Mouse (Mus musculus): Measurements from ENCODE around the gene Grm4.
A peak's percentile ranks its signal among the peaks of the same experiment; 100 is the strongest.

The Grm4 gene

DNA sequence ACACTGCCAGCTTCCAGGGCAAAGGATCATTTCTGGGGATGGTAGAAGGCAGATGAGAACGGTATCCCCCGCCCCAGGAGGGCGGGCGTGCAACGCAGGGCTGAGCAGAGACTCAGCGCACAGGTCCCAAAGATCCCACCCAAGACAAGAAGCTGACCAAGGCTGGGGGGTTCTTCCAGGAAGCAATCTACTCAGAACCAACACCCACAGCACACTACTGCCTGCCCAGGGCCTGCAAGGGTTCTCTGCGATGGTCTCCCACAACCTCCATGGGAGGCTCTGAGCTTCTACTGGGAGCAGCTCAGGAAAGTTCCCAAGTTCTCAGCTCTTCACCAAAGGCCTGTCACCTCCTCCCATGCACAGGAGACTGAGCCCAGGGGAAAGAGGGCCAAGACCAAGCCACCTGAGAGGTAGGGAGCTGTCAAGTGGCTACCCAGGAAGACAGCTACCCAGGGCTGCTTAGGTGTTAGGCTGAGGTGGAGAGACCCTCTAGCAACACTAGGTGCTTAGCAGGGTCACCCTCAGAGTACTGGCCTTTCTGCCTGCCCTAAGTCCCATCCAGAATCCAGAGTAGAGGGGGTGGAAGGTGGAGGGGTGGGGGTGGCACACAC lies 10.0 kb downstream of the Grm4 start:
- DNase-seq, result peak; percentile 57

DNA sequence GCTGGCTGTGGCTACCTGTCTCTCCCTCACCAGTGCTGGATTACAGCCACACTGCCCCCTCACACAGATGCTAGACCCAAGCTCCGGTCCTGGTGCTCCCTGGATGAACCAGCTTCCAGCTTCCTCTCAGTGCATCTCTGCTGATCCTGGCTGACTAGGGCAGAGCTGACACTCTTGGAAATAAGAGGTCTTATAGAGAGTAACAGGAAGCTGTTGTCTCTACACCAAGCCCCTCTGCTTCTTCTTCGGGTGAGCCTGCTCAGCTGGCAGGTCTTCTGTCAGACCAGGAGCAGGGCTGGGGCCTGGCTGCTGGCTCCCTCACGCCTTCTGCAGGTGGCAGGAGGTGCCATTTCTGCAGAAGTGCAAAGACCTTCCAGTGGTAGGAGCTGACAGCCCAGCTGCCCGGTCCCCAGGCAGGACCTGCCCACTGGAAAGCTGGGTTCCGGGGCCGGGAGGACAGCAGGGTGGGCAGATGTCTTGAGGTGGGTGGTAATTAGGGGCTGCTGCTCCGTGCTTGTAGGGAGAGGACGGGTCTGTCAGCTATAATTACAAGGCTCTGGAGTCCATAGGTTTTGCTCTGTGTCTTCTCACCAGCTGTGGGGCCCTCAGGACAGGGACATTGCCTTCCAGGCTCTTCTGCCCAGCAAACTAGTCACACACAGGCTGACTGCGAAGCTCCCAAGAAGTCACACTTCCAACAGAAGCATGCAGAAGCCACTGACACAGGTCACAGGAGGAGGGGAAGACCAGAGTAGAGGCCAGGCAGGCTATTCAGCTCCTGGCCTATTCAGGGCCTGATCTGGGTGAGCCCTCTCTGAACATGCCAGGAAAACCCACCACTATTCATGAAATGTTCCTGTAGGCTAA lies 10.7 kb downstream of the Grm4 start:
- peak; percentile 65 for DNase-seq

- DNase-seq, result peak; percentile 63
Observed at GRCm38 (mm10) chr17:27509056-27509455, 12.1 kb downstream of the Grm4 start.

DNA sequence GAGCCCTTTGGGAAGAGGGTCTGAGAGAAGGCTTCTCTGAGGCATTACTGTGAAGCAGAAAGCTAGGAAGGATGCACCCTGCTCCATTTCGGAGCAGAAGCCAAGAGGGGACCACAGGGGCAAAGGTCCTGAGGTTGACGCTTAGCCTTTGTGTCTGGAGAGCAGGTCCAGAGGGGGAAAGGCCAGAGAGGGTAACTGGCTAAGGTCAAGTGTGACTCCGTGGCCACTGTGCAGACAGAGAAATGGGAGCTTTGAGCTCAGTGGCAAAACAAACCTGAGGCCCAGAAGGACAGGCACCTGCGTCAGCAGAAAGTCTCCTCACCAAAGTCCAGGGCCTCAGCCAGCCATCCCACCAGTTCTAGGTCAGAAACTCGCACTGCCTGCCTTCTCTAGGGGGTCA lies 12.7 kb downstream of the Grm4 start:
- DNase-seq, result no peak

- DNase-seq, result no peak
Observed at GRCm38 (mm10) chr17:27508002-27508401, 13.2 kb downstream of the Grm4 start.

- DNase-seq, result no peak
Observed at GRCm38 (mm10) chr17:27507591-27507945, 13.6 kb downstream of the Grm4 start.

GRCm38 (mm10) chr17:27506871-27507590 lies 14.2 kb downstream of the Grm4 start:
- DNase-seq, result peak; percentile 54

- DNase-seq, result peak; percentile 84
Observed at GRCm38 (mm10) chr17:27506362-27506761, 14.8 kb downstream of the Grm4 start.

DNA sequence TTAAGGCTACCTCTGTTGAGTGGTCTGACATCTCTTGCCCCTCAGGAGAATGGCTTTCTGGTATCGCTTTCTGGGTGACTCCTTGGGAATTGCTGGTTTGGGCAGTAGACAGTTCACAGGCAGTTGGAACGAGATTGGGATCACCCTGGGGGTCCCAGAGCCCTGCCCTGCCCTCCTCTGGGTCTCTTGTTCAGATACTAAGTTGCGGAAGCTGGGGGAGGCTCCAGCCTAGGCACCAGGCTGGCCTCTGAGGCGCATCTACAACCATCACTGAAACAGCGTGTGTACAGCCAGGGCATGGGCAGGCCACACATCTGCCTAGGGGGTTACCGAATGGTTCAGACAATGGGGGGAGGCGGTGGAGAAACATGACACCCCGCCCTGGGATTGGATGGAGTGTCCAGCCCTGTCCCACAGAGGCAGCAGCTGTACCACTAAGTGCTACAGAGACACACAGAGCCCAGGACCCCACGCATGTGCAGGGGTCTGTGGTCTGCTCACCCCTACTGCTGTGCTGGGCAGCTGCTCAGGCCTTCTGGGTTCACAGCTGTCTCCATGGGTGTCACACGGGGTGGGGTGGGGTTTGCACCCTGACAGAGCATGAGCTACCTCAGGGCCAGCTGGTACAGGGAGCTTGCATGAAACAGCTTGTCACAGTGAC lies 15.9 kb downstream of the Grm4 start:
- DNase-seq, result peak; percentile 72

GRCm38 (mm10) chr17:27503869-27504268 lies 17.3 kb downstream of the Grm4 start:
- no peak for DNase-seq

DNA sequence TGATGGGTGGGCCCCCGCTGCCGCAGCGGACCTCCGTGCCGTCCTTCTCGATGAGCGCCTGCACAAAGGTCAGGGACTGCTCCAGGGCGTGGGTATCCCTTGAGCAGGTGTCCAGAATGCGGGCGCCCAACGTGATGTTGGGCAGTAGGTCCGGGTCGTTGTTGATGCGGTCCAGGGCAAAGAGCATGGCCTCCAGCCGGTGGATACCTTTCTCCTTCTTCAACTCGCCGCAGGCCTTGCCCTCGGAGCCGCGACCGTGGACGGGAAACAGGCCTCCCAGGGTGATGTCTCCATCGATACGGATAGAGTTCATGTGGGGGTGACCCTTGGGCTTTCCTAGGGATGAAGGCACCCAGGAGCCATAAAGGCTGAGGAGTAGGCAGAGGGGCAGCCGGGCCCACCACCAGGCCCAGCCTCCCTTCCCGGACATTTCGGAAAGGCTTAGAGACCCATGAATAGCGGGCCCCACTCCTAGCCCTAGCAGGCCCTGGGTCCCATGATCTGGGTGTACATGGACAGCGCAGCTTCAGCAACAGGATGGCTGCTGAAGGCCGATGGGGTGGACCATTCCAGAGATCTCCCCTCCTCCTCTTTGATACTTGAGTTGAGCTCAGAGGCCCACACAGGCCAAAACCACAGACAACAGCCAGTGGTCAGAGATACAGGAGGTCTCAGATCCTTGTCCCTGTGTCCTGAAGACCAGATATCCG lies 18.3 kb downstream of the Grm4 start:
- DNase-seq, result no peak

- DNase-seq, result no peak
Observed at GRCm38 (mm10) chr17:27502288-27502687, 18.9 kb downstream of the Grm4 start.

DNA sequence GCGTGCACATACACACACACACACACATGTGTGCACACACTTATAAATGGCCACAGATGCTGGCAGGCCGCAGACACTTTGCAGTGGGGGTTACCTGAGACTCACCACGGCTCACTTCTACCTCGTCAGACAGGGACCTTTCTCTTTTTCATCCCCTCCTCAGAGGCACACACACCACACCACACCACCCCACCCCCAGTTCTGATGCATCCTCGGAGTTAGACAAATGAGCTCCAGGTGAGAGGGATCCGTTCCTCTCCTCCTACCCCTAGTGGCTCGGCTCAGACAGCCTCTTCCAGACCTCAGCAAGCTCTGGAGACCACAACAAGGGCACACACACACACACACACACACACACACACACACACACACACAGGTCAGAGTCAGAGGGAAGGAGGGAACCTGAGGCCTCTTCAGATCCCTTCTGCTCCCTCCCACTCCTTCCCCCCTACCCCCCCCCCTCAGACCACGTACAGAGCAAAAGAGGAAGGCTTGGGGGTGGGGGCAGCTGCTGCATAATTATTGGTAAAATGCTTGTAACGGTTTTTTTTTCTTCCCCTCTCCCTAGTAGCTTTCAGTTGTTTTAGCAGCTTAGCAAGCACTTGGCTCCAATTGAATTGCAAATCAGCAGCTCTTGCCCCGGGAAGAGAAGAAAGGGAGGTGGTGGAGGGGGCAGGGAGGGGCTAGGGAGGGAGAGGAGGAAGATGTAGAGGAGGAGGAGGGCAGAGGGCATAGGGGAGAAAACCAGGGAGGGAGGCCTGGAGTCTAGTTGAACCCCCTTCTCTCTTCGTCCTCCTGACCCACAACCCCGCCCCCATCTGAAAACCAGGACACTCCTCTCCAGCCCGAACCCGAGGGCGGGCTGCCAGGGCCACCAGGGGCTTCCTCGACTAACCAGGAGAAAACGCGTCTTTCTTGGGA lies 19.6 kb downstream of the Grm4 start:
- peak; percentile 81 for DNase-seq

DNA sequence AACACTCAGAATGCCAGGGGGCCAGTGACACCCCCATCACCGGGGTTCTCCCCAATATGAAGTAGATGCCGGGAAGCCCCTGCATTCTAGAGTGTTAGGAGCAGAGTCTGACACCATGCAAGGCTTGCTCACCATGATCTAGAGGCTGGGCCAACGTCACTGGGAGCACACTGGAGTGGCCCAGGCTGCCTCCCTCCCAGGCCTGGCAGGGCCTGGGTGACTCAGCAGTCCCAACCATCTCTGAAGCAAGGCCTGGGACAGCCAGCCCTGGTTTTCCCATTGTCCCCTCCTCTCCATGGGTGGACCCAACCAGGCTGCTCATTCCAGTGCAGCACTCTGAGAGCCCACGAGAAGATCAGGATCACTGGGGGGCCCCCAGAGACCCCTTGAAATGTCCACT lies 20.4 kb downstream of the Grm4 start:
- DNase-seq, result peak; percentile 71

DNA sequence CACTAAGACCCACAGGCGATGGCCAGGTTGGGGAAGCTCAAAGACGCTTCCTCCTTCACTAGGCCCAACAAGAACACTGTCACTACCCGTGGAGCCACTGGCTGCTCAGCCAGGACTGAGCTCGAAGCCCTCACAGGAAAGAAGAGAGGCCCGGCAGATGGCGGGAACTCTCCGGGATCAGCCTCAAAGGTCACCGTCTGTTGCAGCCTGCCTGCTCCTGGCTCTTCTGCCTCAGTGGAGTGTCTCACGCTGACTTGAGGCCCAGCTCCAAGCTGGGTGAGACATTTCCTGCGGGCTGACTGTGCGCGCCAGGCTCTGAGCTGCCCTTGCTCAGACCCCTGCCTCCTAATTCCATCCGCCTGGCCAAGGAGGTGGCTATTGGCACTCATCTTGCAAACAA lies 22.1 kb downstream of the Grm4 start:
- DNase-seq, result peak; percentile 97

DNA sequence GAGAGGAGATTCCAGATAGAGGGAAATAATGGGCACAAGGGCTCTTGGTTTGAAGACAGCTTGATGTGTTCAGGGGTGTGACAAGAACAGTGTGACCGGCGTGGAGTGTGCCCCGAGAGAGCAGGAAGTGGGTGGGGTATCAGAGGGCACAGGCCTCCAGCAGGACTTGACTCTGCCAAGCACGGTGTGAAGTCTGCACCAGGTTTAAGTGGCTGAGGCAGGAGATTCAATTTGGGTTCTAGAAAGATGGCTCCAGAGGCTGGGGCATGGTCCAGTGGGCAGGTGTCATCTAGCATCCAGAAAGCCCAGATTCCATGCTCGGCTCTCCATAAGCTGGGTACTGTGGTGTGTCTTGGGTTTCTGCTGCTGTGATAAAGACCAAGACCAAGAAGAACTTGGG lies 23.4 kb downstream of the Grm4 start:
- DNase-seq, result peak; percentile 53

GRCm38 (mm10) chr17:27495008-27495540 lies 26.1 kb downstream of the Grm4 start:
- DNase-seq, result no peak

DNA sequence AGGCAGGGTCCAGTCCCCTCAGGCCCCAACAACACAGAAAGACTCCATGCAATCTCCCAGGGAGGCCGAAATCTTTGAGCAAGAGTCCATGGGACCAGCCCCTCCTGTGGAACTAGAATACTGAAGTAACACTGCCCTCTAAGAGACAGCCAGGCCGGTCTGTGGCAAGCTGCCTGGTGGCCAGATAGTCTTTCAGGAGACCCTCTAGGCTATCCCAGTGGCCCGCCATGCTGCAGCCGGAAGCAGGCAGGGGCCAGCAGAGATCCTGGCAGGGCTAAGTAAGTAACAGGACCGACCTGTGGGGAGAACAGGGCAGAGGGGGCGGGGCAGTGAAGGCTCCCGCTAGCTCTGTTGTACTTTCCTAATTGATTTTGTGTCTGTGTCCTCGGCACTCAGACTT lies 27.2 kb downstream of the Grm4 start:
- no peak for DNase-seq

DNA sequence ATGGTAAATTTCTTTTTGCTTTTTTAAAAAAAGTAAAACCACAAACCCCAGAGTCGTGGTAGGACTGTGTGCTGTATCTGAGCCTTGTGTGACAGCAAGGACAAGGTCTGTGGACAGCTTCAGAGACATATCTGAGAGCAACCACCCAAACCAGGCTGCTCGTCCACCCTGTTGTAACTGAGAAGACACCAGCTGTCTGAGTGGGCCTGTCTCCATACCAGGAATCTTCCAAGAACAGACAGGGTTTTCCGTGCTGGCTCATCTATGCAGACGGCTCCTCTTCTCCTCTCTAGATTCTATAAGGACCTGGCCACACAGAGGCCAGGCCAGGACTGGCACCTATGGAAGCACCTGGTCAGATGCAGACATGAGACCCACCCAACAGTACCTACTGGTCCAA lies 27.8 kb downstream of the Grm4 start:
- DNase-seq, result no peak

GRCm38 (mm10) chr17:27488173-27488823 lies 32.9 kb downstream of the Grm4 start:
- no peak for DNase-seq

DNA sequence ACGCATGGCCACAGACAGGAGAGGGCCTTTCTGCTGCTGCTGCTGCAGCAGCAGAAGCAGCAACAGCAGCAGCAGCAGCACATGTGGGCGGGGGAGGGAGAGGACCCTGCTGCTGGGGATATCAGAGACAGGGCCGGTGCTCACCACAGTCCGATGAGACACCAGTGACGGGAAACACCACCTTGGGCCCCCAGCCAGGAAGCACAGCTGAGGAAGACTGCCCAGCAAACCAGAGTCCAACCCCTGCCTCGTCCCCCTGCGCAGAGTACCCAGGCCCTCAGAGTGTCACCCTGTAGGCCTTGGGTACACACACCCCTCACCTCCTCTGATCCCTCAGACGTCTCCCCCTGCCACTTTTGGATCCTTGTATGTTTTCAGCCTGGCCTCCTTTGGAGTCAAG lies 35.3 kb downstream of the Grm4 start:
- no peak for DNase-seq
